Mouse (Mus musculus): Measurements from ENCODE around the gene Pdgfc. TPM values are rescaled to one million over a fixed set of nuclear protein-coding genes. Genes with fewer than 3 reads are reported as not detected.

Gene Pdgfc
- polyA plus RNA-seq, 1 experiment from 2014 or later = 6.6 TPM

- no peaks in the 10 kb centered on the region for H3K36me3 ChIP-seq
- H3K4me3 ChIP-seq = no peak overlapping the region
- no peak overlapping the region for H3K4me2 ChIP-seq
- no peaks in the 10 kb centered on the region for H3K4me1 ChIP-seq (replicated peaks)
- H3K9ac ChIP-seq = no peak overlapping the region
- H3K27ac ChIP-seq (replicated peaks) = no peak overlapping the region
- 72% methylated on average over 3 of the region's 3 CpGs for WGBS
- no peaks in the 10 kb centered on the region for H3K9me3 ChIP-seq
- no peak for ATAC-seq (ENCODE audit: low FRiP score, low read depth)
- no peaks in the 10 kb centered on the region for H3K27me3 ChIP-seq
Observed at GRCm38 (mm10) chr3:81029909-81030308, 6.3 kb upstream of the Pdgfc start.

- no peak for ATAC-seq (ENCODE audit: low FRiP score, low read depth)
- H3K4me3 ChIP-seq = no peak overlapping the region
- no peaks in the 10 kb centered on the region for H3K9me3 ChIP-seq
- H3K4me2 ChIP-seq = no peak overlapping the region
- H3K27me3 ChIP-seq = no peaks in the 10 kb centered on the region
- H3K9ac ChIP-seq = no peak overlapping the region
- no peaks in the 10 kb centered on the region for H3K4me1 ChIP-seq (replicated peaks)
- WGBS = 84% methylated on average over 2 of the region's 2 CpGs
- H3K36me3 ChIP-seq = no peaks in the 10 kb centered on the region
- H3K27ac ChIP-seq (replicated peaks) = no peak overlapping the region
Observed at GRCm38 (mm10) chr3:81030311-81030710, 5.9 kb upstream of the Pdgfc start.

- Histone ChIP-seq H3K27me3 (no peaks in the 10 kb centered on the region), H3K4me1 (replicated peaks) (peaks cover 6% of the 10 kb centered on the region), H3K9me3 (no peaks in the 10 kb centered on the region), H3K4me2 (no peak overlapping the region), H3K4me3 (no peak overlapping the region), H3K27ac (replicated peaks) (no peak overlapping the region), H3K36me3 (no peaks in the 10 kb centered on the region), H3K9ac (no peak overlapping the region)
- WGBS = 51% methylated on average over 4 of the region's 4 CpGs
- ATAC-seq (ENCODE audit: low FRiP score, low read depth) = no peak
Observed at GRCm38 (mm10) chr3:81032014-81032413, 4.2 kb upstream of the Pdgfc start.

- Histone ChIP-seq H3K9ac (no peak overlapping the region), H3K27me3 (no peaks in the 10 kb centered on the region), H3K36me3 (no peaks in the 10 kb centered on the region), H3K9me3 (no peaks in the 10 kb centered on the region), H3K4me1 (replicated peaks) (peaks cover 20% of the 10 kb centered on the region), H3K27ac (replicated peaks) (no peak overlapping the region), H3K4me2 (no peak overlapping the region), H3K4me3 (no peak overlapping the region)
- WGBS = 63% methylated on average over 6 of the region's 6 CpGs
- no peak for ATAC-seq (ENCODE audit: low FRiP score, low read depth)
Observed at GRCm38 (mm10) chr3:81034336-81035102, 1.7 kb upstream of the Pdgfc start.

GRCm38 (mm10) chr3:81036554-81037311, 517 bp downstream of the Pdgfc start:
- H3K27me3 ChIP-seq = no peaks in the 10 kb centered on the region
- no peaks in the 10 kb centered on the region for H3K36me3 ChIP-seq
- H3K27ac ChIP-seq (replicated peaks) = peak overlapping the region; percentile 74
- ATAC-seq (ENCODE audit: low FRiP score, low read depth) = peak; percentile 90
- no peaks in the 10 kb centered on the region for H3K9me3 ChIP-seq
- H3K9ac ChIP-seq = peak overlapping the region; percentile 78
- peak overlapping the region; percentile 98 for H3K4me2 ChIP-seq
- peak overlapping the region; percentile 93 for H3K4me3 ChIP-seq
- WGBS = under 1% methylated on average over 66 of the region's 68 CpGs
- H3K4me1 ChIP-seq (replicated peaks) = peaks cover 20% of the 10 kb centered on the region

- Histone ChIP-seq H3K4me3 (peak overlapping the region; percentile 93), H3K27me3 (no peaks in the 10 kb centered on the region), H3K36me3 (no peaks in the 10 kb centered on the region), H3K4me2 (peak overlapping the region; percentile 98), H3K9ac (peak overlapping the region; percentile 78), H3K9me3 (no peaks in the 10 kb centered on the region), H3K27ac (replicated peaks) (peak overlapping the region; percentile 74), H3K4me1 (replicated peaks) (peaks cover 20% of the 10 kb centered on the region)
- under 1% methylated on average over 33 of the region's 34 CpGs for WGBS
- ATAC-seq (ENCODE audit: low FRiP score, low read depth) = peak; percentile 75
Observed at GRCm38 (mm10) chr3:81037312-81037859, 1.2 kb downstream of the Pdgfc start.

GRCm38 (mm10) chr3:81039131-81039653, 3.0 kb downstream of the Pdgfc start:
- no peaks in the 10 kb centered on the region for H3K36me3 ChIP-seq
- H3K27ac ChIP-seq (replicated peaks) = no peak overlapping the region
- 0 out of 2 replicates have a peak overlapping the region, but pooled peaks have one; percentile 8 for H3K9ac ChIP-seq
- no peak for ATAC-seq (ENCODE audit: low FRiP score, low read depth)
- WGBS = 49% methylated on average over 2 of the region's 2 CpGs
- H3K27me3 ChIP-seq = no peaks in the 10 kb centered on the region
- no peaks in the 10 kb centered on the region for H3K9me3 ChIP-seq
- H3K4me2 ChIP-seq = peak overlapping the region; percentile 98
- peak overlapping the region; percentile 93; the same call in 1 of the 2 replicates for H3K4me3 ChIP-seq
- peaks cover 20% of the 10 kb centered on the region for H3K4me1 ChIP-seq (replicated peaks)

GRCm38 (mm10) chr3:81044653-81045343, 8.6 kb downstream of the Pdgfc start:
- Histone ChIP-seq H3K36me3 (no peaks in the 10 kb centered on the region), H3K4me3 (no peak overlapping the region), H3K9ac (no peak overlapping the region), H3K27ac (replicated peaks) (no peak overlapping the region), H3K27me3 (no peaks in the 10 kb centered on the region), H3K4me1 (replicated peaks) (peaks cover 6% of the 10 kb centered on the region), H3K4me2 (no peak overlapping the region), H3K9me3 (no peaks in the 10 kb centered on the region)
- WGBS = 29% methylated on average over 2 of the region's 2 CpGs
- ATAC-seq (ENCODE audit: low FRiP score, low read depth) = peak; percentile 75; the same call in 1 of the 2 replicates

GRCm38 (mm10) chr3:81045344-81046050, 9.3 kb downstream of the Pdgfc start:
- WGBS = 43% methylated on average over 5 of the region's 5 CpGs
- Histone ChIP-seq H3K27ac (replicated peaks) (no peak overlapping the region), H3K4me3 (no peak overlapping the region), H3K4me1 (replicated peaks) (peaks cover 6% of the 10 kb centered on the region), H3K4me2 (no peak overlapping the region), H3K9me3 (no peaks in the 10 kb centered on the region), H3K27me3 (no peaks in the 10 kb centered on the region), H3K36me3 (no peaks in the 10 kb centered on the region), H3K9ac (no peak overlapping the region)
- ATAC-seq (ENCODE audit: low FRiP score, low read depth) = peak; percentile 63; the same call in 1 of the 2 replicates

- Histone ChIP-seq H3K4me3 (no peak overlapping the region), H3K36me3 (no peaks in the 10 kb centered on the region), H3K4me2 (no peak overlapping the region), H3K9ac (no peak overlapping the region), H3K4me1 (replicated peaks) (peaks cover 6% of the 10 kb centered on the region), H3K9me3 (no peaks in the 10 kb centered on the region), H3K27ac (replicated peaks) (no peak overlapping the region), H3K27me3 (no peaks in the 10 kb centered on the region)
- ATAC-seq (ENCODE audit: low FRiP score, low read depth) = no peak
- 72% methylated on average over 10 of the region's 10 CpGs for WGBS
Observed at GRCm38 (mm10) chr3:81046652-81047607, 10.7 kb downstream of the Pdgfc start.

Measured in hindbrain, embryonic 15.5 days (tissue).